Mouse (Mus musculus): ENCODE results near the gene Ank. TPM values are rescaled to one million over a fixed set of nuclear protein-coding genes. Genes with fewer than 3 reads are reported as not detected.

The Ank gene
- polyA plus RNA-seq, 1 experiment from 2014 or later: 5.9 TPM

GRCm38 (mm10) chr15:27476671-27477070, 10.2 kb downstream of the Ank start:
- no peaks in the 10 kb centered on the region for H3K27me3 ChIP-seq (replicated peaks; ENCODE audit: control insufficient read depth, insufficient read depth, low read length)
- H3K9me3 ChIP-seq (ENCODE audit: control insufficient read depth, low read length): no peaks in the 10 kb centered on the region
- no peak overlapping the region for H3K4me3 ChIP-seq (ENCODE audit: low read length)
- H3K27ac ChIP-seq (ENCODE audit: low read length): no peak overlapping the region; the same call in 1 of the 2 replicates
- H3K4me2 ChIP-seq (ENCODE audit: low read depth, low read length): no peak overlapping the region
- WGBS: 75% methylated on average over 12 of the region's 12 CpGs
- H3K36me3 ChIP-seq (ENCODE audit: control insufficient read depth, insufficient read depth, low read length): no peaks in the 10 kb centered on the region
- H3K9ac ChIP-seq (ENCODE audit: low read depth, low read length): no peak overlapping the region
- ATAC-seq: no peak
- H3K4me1 ChIP-seq (ENCODE audit: control insufficient read depth, insufficient read depth, low read length): peaks cover 14% of the 10 kb centered on the region

DNA sequence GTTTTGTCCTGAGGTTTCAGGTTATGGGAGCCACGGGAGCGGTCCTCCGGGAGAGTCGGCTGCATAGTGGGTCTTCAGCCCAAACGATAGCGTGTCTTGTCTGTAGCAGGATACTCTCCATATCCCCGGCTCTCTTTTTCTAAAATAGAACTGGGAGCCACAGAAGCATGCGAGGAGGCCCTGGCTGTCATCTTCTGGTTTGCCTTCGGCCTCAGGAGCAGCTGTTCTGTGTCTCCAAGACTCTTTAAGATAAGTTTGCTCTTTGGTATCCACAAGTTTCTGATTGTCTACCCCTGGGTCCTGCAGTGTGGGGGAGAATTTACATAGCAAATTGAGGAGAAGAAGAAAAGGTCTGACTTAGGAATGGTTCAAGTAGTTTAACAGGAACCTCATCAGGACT, 10.7 kb downstream of the Ank start:
- ATAC-seq: no peak; the same call in 1 of the 2 replicates
- Histone ChIP-seq H3K4me2 (ENCODE audit: low read depth, low read length) (no peak overlapping the region), H3K36me3 (ENCODE audit: control insufficient read depth, insufficient read depth, low read length) (no peaks in the 10 kb centered on the region), H3K27ac (ENCODE audit: low read length) (peak overlapping the region; percentile 52), H3K4me3 (ENCODE audit: low read length) (no peak overlapping the region), H3K9ac (ENCODE audit: low read depth, low read length) (no peak overlapping the region), H3K4me1 (ENCODE audit: control insufficient read depth, insufficient read depth, low read length) (peaks cover 16% of the 10 kb centered on the region), H3K27me3 (replicated peaks; ENCODE audit: control insufficient read depth, insufficient read depth, low read length) (no peaks in the 10 kb centered on the region), H3K9me3 (ENCODE audit: control insufficient read depth, low read length) (no peaks in the 10 kb centered on the region)
- 86% methylated on average over 9 of the region's 9 CpGs for whole genome bisulfite sequencing

GRCm38 (mm10) chr15:27477630-27478029, 11.2 kb downstream of the Ank start:
- 69% methylated on average over 7 of the region's 7 CpGs for WGBS
- peak; percentile 95 for ATAC-seq
- Histone ChIP-seq H3K27me3 (replicated peaks; ENCODE audit: control insufficient read depth, insufficient read depth, low read length) (no peaks in the 10 kb centered on the region), H3K4me1 (ENCODE audit: control insufficient read depth, insufficient read depth, low read length) (peaks cover 16% of the 10 kb centered on the region), H3K36me3 (ENCODE audit: control insufficient read depth, insufficient read depth, low read length) (no peaks in the 10 kb centered on the region), H3K27ac (ENCODE audit: low read length) (peak overlapping the region; percentile 52), H3K9ac (ENCODE audit: low read depth, low read length) (no peak overlapping the region), H3K4me3 (ENCODE audit: low read length) (no peak overlapping the region), H3K4me2 (ENCODE audit: low read depth, low read length) (no peak overlapping the region), H3K9me3 (ENCODE audit: control insufficient read depth, low read length) (no peaks in the 10 kb centered on the region)

DNA sequence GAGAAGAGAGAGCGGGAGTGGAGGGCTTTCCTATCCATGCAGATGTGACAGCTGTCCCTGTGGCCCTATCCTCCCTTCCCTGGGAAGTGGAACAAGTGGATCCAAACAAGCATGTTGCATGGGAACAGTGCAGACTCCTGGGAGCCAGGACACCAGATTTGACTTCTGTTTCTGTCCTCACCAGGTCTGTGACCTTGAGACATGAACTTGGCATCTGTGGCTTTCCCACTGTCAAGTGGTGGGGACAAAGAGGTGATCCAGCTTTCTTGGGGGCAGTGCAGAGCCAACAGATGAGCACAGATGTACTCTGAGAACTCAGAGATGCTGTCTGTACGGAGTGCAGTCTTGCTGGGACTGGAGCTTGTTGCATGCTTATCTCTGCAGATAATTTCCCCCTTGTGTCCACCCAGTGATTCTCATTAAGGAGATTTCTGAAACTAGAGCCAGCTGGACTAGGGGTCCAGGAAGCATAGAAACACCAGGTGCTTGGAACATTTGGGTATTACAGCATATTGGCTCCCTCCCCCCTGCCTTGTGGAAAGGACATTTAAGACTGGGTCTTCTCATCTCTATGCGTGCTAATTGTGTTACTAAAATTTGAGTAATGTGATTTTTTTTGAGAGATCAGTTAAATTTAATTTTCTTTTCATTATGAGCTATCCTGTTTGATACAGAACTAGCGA, 14.0 kb downstream of the Ank start:
- Histone ChIP-seq H3K4me1 (ENCODE audit: control insufficient read depth, insufficient read depth, low read length) (peaks cover 22% of the 10 kb centered on the region), H3K4me2 (ENCODE audit: low read depth, low read length) (no peak overlapping the region), H3K9ac (ENCODE audit: low read depth, low read length) (no peak overlapping the region), H3K4me3 (ENCODE audit: low read length) (no peak overlapping the region), H3K27ac (ENCODE audit: low read length) (no peak overlapping the region), H3K36me3 (ENCODE audit: control insufficient read depth, insufficient read depth, low read length) (no peaks in the 10 kb centered on the region), H3K27me3 (replicated peaks; ENCODE audit: control insufficient read depth, insufficient read depth, low read length) (no peaks in the 10 kb centered on the region), H3K9me3 (ENCODE audit: control insufficient read depth, low read length) (no peaks in the 10 kb centered on the region)
- ATAC-seq: no peak
- 78% methylated on average over 4 of the region's 4 CpGs for WGBS

GRCm38 (mm10) chr15:27481956-27482355, 15.5 kb downstream of the Ank start:
- H3K36me3 ChIP-seq (ENCODE audit: control insufficient read depth, insufficient read depth, low read length): no peaks in the 10 kb centered on the region
- no peaks in the 10 kb centered on the region for H3K9me3 ChIP-seq (ENCODE audit: control insufficient read depth, low read length)
- no peak overlapping the region for H3K4me3 ChIP-seq (ENCODE audit: low read length)
- 73% methylated on average over 4 of the region's 4 CpGs for WGBS
- no peak overlapping the region for H3K4me2 ChIP-seq (ENCODE audit: low read depth, low read length)
- peaks cover 32% of the 10 kb centered on the region for H3K4me1 ChIP-seq (ENCODE audit: control insufficient read depth, insufficient read depth, low read length)
- H3K9ac ChIP-seq (ENCODE audit: low read depth, low read length): no peak overlapping the region
- ATAC-seq: no peak
- H3K27ac ChIP-seq (ENCODE audit: low read length): no peak overlapping the region
- H3K27me3 ChIP-seq (replicated peaks; ENCODE audit: control insufficient read depth, insufficient read depth, low read length): no peaks in the 10 kb centered on the region

DNA sequence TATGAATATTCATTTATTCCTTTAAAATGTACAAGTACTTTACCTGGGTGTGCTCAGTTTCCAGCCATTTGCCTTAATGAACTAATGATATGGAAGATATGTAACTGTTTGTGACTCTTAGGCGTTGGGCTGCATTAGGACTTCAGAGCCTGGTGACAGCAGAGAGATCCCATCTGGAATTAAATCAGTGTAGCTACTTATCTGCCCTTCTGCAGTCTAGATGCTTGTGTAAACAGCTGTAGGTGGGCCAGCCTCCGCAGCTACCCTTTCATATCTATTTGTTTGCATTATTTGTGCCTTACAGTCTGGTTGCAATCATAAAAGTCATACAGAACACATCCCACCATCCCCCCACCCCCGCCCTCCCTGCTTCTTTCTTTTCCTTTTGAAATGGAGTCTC, 16.7 kb downstream of the Ank start:
- H3K27ac ChIP-seq (ENCODE audit: low read length): no peak overlapping the region
- no peaks in the 10 kb centered on the region for H3K36me3 ChIP-seq (ENCODE audit: control insufficient read depth, insufficient read depth, low read length)
- H3K4me1 ChIP-seq (ENCODE audit: control insufficient read depth, insufficient read depth, low read length): peaks cover 32% of the 10 kb centered on the region
- no peak overlapping the region for H3K4me3 ChIP-seq (ENCODE audit: low read length)
- no peaks in the 10 kb centered on the region for H3K9me3 ChIP-seq (ENCODE audit: control insufficient read depth, low read length)
- no peak overlapping the region for H3K4me2 ChIP-seq (ENCODE audit: low read depth, low read length)
- H3K27me3 ChIP-seq (replicated peaks; ENCODE audit: control insufficient read depth, insufficient read depth, low read length): no peaks in the 10 kb centered on the region
- no peak overlapping the region for H3K9ac ChIP-seq (ENCODE audit: low read depth, low read length)
- 54% methylated on average over 3 of the region's 3 CpGs for WGBS
- no peak for ATAC-seq

DNA sequence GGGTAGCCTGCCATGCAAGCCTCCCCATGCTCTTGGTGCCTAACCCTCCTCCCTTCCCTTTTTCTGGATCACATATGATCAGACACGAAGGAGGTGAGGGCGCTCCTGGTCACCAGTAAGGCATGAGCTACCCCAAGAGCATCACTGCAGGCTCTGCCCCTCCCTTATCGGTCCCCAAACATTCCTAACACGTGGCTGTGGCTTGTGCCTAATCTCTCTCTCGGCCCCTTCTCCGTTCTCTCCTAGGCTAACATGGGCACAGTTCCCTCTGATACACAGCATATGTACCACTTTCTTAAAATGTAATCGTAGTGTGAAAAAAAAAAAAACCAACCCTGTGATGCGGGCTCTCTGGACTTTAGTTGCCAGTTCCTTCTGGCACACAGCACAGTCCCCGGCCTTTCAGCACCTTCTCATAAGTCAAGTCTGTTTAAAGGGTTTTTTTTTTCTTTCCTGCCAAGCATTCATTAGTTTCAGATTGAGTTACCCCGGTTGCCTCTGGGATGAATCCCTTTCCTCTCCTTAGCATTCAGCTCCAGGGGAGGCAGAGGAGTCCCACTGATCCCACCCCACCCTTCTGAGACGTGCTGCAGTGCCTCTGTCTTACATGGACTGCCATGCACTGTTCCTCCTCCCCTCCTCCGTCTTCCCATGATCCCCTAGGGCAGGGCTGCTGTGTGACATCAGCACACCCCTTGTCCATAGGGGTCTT, 19.2 kb downstream of the Ank start:
- H3K36me3 ChIP-seq (ENCODE audit: control insufficient read depth, insufficient read depth, low read length): no peaks in the 10 kb centered on the region
- peaks cover 42% of the 10 kb centered on the region for H3K4me1 ChIP-seq (ENCODE audit: control insufficient read depth, insufficient read depth, low read length)
- no peak overlapping the region for H3K27ac ChIP-seq (ENCODE audit: low read length)
- no peak overlapping the region for H3K9ac ChIP-seq (ENCODE audit: low read depth, low read length)
- WGBS: 32% methylated on average over 12 of the region's 12 CpGs
- peak; percentile 32 for ATAC-seq
- no peak overlapping the region for H3K4me3 ChIP-seq (ENCODE audit: low read length)
- H3K9me3 ChIP-seq (ENCODE audit: control insufficient read depth, low read length): no peaks in the 10 kb centered on the region
- H3K4me2 ChIP-seq (ENCODE audit: low read depth, low read length): peak overlapping the region; percentile 34
- no peaks in the 10 kb centered on the region for H3K27me3 ChIP-seq (replicated peaks; ENCODE audit: control insufficient read depth, insufficient read depth, low read length)

GRCm38 (mm10) chr15:27486279-27486618, 19.8 kb downstream of the Ank start:
- Histone ChIP-seq H3K36me3 (ENCODE audit: control insufficient read depth, insufficient read depth, low read length) (no peaks in the 10 kb centered on the region), H3K9ac (ENCODE audit: low read depth, low read length) (peak overlapping the region; percentile 8; the same call in 1 of the 2 replicates), H3K27ac (ENCODE audit: low read length) (no peak overlapping the region), H3K4me3 (ENCODE audit: low read length) (no peak overlapping the region), H3K9me3 (ENCODE audit: control insufficient read depth, low read length) (no peaks in the 10 kb centered on the region), H3K27me3 (replicated peaks; ENCODE audit: control insufficient read depth, insufficient read depth, low read length) (no peaks in the 10 kb centered on the region), H3K4me2 (ENCODE audit: low read depth, low read length) (peak overlapping the region; percentile 34), H3K4me1 (ENCODE audit: control insufficient read depth, insufficient read depth, low read length) (peaks cover 46% of the 10 kb centered on the region)
- ATAC-seq: peak; percentile 60
- WGBS: 58% methylated on average over 5 of the region's 5 CpGs

DNA sequence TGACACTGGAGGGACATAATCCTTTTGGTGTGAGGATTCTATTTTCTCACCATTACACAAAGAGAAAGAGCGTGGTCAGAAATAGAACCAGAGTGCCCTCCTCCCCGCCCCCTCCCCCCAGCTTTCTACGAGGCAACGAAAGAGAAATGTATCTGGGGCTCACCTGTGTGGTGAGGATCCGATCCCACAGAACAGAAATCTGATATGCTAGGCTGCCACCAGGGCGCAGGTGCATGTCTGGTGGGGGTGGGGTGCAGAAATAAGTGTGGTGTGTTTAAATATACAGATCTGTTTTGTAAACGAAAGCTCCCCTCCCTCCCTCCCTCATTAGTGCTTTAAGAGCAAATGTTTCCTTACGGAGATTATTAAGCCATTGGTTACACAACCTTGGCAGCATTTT, 20.6 kb downstream of the Ank start:
- no peaks in the 10 kb centered on the region for H3K36me3 ChIP-seq (ENCODE audit: control insufficient read depth, insufficient read depth, low read length)
- peak overlapping the region; percentile 11; the same call in 1 of the 2 replicates for H3K27ac ChIP-seq (ENCODE audit: low read length)
- no peaks in the 10 kb centered on the region for H3K27me3 ChIP-seq (replicated peaks; ENCODE audit: control insufficient read depth, insufficient read depth, low read length)
- no peak for ATAC-seq
- 49% methylated on average over 8 of the region's 8 CpGs for WGBS
- no peak overlapping the region for H3K4me2 ChIP-seq (ENCODE audit: low read depth, low read length)
- H3K9me3 ChIP-seq (ENCODE audit: control insufficient read depth, low read length): no peaks in the 10 kb centered on the region
- no peak overlapping the region for H3K9ac ChIP-seq (ENCODE audit: low read depth, low read length)
- H3K4me1 ChIP-seq (ENCODE audit: control insufficient read depth, insufficient read depth, low read length): peaks cover 45% of the 10 kb centered on the region
- no peak overlapping the region for H3K4me3 ChIP-seq (ENCODE audit: low read length)
